Mouse (Mus musculus): ENCODE measurements around the gene Preb.

Preb gene

DNA sequence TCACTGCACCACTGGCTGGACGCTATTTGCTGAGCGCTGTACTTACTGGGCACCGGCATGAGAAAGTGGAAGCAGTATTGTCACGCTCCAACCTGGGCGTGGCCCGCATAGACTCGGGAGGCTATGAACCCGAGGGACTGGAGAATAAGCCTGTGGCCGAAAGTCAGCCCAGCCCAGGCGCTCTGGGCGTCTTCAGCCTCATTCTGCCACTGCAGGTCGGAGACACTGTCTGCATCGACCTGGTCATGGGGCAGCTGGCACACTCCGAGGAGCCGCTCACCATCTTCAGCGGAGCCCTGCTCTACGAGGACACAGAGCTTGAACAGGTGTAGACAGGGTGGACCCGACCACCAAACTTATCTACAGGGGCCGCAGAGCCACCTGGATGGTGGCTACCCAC, 39.5 kb downstream of the Preb start:
- no peak for DNase-seq

DNA sequence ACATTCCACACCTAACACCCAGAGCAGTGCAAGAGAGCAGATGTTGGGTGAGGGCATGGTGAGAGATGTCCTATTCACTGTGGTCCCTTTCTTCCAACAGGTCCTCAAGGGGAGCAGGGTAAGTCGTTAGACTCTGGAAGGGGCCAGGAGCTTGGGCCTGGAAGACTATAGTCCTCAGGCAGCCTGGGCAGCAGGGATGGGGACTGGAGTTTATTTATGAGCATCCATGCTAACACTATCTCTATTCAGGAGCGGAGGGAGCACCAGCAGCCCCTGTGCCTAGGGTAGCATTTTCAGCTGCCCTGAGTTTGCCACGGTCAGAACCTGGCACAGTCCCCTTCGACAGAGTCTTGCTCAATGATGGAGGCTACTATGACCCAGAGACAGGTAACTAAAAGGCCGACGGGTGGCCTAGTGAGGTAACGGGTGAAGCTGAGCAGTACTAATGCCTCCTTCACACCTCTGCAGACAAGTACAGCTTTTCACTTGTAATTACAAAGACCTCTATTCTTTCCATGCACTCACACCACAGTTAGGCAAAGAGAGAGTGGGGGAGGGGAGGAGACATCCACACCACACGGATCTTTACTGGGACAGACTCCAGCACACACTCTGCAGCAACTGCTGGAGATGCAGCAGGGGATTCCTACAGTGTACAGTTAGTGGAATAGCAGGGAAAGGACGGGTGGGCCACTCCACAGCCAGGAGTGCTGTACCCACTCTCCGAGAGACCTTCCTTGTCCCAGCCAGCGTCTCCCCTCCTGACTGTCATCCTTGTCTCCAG, 40.1 kb downstream of the Preb start:
- no peak for DNase-seq

DNA sequence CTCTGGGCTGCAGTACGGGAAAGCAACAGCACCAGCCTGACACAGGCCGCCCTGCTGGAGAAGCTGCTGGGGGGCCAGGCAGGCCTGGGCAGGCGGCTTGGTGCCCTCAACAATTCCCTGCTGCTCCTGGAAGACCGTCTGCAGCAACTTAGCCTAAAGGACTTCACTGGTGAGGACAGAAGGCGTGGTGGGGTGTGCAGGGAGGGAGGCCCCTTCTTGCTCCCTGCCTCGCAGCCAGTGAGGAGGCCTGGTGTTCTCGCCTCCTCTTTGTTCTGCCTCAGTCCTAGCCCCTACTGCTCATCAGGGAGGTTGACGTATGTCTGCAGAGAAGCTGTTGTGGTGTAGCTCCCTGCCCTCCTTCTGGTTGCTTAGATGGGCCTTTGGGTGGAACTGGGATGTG, 41.5 kb downstream of the Preb start:
- DNase-seq: no peak

DNA sequence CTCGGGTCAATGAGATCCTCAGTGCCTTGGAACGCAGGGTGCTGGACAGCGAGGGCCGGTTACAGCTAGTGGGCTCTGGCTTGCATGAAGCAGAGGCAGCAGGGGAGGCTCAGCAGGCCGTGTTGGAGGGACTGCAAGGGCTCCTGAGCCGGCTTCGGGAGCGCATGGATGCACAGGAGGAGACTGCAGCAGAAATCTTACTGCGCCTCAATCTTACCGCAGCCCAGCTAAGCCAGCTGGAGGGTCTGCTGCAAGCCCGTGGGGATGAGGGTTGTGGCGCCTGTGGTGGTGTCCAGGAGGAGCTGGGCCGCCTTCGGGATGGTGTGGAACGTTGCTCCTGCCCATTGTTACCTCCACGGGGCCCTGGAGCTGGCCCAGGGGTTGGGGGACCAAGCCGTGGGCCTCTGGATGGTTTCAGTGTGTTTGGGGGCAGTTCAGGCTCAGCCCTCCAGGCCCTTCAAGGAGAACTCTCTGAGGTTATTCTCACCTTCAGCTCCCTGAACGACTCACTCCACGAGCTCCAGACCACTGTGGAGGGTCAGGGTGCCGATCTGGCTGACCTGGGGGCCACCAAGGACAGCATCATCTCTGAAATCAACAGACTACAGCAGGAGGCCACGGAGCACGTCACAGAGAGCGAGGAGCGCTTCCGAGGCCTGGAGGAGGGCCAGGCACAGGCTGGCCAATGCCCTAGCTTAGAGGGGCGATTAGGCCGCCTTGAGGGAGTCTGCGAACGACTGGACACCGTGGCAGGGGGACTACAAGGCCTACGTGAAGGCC, 42.1 kb downstream of the Preb start:
- DNase-seq: no peak

DNA sequence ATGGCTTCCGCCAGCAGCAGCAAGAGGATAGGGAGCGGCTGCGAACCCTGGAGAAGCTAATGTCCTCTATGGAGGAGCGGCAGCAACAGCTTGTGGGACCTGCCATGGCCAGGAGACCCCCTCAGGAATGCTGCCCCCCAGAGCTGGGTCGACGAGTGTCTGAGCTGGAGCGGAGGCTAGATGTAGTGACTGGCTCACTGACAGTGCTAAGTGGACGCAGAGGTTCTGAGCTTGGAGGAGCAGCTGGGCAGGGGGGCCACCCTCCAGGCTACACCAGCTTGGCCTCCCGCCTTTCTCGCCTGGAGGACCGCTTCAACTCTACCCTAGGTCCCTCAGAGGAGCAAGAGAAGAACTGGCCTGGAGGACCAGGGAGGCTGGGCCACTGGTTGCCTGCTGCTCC, 42.8 kb downstream of the Preb start:
- no peak for DNase-seq

DNA sequence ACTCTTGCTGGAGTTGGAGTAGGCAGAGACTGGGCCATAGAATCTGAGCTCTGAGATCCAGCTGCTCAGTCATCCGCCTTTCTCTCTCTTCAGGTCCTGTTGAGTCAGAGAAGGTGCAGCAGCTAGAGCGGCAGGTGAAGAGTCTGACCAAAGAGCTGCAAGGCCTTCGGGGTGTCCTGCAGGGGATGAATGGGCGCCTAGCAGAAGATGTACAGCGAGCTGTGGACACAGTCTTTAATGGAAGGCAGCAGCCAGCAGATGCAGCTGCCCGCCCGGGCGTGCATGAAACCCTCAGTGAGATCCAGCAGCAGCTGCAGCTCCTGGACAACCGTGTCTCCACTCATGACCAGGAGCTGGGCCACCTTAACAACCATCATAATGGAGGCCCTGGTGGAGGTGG, 43.3 kb downstream of the Preb start:
- DNase-seq: no peak

DNA sequence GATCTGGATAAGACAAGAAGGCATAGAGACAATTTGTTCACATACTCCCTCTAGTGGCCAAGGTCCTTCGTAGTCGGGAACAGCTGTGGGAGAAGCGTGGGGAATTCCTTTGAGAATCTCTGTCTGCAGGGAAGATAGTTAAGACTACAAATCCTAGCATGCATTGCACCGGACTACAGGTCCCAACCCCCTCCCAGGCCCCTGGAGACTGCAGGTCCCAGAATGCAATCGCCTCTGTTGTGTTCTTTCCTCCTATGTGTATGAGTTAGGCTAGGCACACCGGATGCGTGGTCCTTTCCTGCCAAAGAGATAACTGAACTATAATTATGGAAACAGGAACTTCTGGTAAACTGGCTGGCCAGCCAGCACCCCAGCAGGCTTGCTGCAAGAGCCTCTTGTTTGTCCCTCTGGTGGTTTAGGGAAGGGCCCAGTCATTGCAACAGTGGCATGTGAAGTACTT, 44.2 kb downstream of the Preb start:
- peak; percentile 80 for DNase-seq

DNA sequence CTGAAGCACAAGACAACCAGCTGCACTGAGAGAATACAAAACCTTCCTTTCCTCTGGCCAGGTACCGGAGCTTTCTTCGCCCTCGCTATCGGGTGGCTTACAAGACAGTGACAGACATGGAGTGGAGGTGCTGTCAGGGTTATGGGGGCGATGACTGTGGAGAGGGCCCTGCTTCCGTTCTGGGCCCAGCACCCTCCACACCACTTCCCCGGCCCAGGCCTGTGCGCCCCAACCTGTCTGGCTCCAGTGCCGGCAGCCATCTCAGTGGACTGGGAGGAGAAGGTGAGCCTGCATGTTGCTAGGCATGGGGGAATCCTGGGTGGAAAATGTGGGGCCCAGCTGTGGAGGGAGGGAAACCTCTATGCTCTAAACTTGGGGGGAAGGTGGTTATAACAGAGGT, 44.7 kb downstream of the Preb start:
- DNase-seq: no peak

DNA sequence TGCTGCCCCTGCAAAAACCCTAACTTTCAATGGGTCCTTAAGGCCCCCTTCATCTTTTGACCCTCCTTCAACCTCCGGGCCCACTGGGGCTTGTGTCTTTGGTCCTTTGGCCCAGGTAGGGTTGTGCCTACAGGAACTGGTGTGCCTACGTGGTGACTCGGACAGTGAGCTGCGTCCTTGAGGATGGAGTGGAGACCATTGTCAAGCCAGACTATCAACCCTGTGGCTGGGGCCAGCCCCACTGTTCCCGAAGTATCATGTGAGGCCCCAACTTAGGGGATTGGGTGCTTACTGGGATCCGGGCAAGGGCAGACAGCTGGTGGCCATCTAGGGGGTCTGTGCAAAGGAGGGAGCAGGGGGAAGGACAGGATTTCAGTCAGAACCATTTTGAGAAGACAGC, 45.3 kb downstream of the Preb start:
- DNase-seq: no peak

DNA sequence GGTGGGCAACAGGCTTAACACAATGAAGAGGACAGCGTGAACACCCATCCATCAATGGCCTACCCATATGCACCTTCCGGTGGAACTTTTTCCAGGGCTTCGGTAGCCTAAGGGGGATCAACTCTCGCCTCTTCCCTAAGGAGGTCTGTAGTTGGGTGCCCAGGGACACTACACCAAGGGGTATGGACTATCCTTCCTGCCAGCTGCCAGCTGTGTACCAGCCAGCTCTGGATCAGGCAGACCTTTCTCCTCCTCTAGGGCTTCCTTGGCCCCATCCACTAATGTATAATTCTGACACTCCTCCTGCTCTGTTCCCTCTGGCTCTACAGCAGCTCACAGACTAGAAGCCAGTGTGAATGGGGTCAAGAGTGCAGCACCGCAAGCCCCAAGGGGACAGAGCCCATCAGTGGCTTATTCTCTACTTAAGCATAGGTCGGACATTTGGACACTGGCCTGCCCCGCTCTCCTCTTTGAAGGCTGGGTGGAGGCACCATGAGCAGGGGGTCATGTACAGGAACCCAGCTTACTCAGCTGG, 46.0 kb downstream of the Preb start:
- DNase-seq: no peak

DNA sequence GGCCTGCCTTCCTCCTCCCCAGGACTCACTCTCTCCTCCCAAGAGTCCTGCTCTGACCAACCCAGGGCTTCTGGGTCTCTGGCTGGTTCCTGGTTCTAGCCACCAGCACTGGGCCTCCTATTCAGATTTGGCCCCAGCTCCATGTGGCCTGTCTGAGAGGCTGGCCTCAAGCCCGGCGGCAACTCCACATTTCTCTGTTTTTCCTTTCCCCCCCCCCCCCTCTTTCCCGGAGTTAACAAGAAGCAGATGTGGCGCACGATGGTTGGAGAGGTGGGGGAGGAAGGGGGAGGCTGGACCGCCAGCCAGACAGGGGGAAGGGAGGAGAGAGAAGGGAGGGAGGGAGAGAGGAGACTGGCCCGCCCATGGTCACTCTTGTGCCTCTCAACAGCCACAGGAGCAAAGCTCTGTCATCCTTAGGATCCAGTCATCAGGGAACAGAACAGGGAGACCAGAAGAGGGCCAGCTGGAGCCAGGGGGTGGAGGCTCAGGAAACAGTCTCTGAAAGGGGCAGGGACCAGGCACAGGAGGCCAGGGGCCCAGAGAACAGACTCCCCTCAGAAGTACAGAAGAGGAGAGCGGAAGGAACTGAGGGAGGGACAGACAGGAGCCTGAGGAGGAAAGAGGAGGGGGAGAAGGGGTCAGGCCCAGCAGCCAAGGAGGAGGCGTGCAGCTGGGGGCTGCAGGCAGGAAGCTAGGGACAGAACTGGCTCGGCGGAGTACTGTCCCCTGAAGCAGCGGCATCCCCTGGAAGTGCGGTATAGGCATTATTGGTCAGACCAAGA, 46.9 kb downstream of the Preb start, which contains the start of gene Emilin1:
TSS of gene Emilin1 (plus strand) at position 343 of the 782 bp plus-strand sequence.
- no peak for DNase-seq

DNA sequence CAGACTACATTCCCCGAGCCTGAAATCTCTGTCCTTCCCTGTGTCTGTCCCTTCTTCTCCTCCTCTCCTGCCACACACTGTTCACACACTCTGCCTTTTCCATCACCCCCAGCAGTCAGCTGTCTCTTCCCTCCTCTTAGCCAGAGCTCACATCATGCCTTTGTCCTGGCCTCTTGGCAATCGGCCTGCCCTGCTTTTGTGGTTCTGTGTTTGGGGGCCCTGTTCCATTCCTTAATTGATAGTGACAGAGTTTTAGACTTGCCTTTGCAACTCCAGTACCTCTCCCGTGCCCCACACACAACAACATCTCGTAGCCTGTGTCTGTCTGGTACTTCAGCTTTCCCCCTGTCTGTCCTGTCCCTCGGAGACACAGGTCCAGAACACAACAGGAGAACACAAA, 48.0 kb downstream of the Preb start:
- DNase-seq: no peak

DNA sequence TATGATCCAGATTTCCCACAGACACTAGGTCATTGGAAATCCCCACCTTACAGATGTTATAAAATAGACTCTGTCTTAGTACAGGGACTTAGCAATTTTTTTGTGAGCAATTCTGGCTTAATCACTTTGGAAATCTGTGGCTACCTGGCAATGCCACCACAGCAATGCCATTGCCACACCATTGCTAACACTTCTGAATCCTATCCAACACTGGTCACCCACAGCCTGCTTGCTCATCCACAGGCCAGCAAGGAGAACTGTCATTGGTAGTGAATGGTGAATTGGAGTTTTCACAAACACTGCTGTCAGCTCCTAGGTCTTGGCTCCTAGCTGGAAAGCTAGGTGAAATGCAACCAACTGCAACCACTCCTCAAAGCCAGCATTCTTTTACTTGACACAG, 49.7 kb downstream of the Preb start:
- DNase-seq: no peak

DNA sequence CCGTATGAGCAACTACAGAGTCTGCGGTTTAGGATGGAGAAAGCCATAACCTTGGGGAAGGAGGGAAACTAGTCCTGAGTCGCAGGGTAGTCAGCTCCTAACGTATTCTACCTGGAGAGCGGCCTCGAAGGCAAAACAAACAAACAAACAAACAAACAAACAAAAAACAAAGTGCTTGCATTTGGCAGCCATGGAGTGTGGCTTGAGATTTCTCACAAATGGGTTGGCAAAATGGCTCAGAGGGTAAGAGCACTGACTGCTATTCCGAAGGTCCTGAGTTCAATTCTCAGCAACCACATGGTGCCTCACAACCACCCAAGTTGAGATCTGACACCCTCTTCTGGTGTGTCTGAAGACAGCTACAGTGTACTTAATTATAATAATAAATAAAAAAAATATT, 50.3 kb downstream of the Preb start:
- no peak for DNase-seq

DNA sequence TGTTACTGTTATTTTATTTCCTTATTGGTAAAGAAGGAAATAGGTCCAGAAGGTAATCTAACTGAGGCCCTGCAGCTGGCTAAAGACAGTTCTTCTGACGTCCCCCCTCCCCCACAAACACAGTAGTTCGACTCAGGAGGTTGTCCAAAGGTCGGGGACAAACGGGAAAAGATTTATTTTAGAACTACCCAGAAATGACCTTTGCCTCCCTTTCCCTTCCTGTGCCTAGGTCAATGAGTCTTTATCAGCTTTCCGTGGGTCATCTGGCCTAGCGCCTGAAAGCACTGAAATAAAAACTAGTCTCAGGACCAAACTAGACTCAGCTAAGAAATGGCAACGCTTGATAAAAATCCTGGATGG, 50.9 kb downstream of the Preb start:
- DNase-seq: no peak

DNA sequence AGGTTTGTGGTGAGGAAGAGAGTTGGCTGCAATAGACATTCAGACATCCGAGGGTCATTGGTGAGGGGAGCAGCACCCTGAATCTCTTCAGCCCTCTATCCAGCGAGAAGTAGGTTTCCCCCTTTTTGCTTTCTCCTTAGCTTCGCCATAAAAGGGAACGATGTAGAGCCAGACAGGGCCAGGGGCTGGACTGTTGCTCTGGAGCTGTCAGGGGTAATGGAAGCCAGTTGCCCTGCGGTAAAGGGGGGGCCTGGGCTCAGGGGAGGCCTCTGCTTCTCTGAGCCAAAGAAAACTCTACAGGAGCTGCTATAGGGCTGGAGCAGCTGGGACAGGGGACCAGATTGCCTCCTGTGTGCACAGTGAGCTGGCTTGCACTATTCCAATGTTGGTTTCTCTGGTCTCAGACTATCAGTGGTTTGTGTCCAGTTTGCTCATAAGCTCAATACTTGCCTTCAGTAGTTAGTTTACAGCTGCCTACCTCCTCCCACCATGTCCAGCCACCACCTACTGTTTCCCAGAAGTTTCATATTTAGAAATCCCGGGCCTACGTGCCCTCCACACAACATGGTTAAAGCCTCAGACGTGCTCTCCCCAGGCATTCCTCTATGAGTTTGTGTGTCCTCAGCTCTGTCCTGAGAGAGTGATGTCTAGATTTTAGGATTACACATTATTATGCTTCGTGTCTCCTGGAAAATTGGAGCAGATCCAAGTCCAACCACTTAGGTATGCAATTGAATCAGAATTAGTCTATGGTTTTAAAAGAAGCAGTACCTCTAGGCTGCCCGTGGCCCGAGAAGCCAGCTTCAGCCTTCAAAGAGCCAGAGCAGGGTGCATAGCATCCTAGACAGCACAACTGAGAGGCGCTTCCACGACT, 51.5 kb downstream of the Preb start:
- no peak for DNase-seq

DNA sequence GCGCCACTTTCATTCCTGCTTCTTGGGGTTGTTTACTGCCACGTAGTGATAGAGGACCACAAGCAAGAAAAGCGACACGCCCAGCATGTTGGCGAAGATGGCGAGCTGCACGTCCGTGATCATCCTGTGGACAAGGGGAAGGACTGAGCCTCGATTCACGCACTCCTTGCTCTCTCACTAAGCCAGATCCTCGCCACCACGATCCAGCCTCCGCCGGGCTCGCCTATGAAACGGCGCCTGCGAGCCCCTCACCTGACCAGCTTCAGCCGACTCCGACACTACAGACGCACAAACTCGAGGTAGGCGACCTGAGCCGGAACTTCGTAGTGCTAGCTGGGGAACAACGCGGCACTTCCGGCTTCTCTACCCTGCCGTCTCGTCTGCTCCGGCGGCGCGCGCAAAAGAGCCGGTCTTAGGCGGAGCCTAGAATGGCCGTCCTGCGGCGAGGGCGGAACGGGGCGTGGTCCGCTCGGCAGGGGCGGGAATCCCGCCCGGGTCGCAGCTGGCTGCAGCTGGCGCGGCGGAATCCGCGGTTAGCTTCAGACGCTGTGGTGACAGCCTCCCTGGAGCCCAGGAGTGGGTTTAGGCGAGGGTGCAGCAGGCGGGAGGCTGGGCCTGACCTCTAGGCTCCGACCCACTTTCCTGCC, 52.6 kb downstream of the Preb start, which contains the start of gene Ost4:
TSS of gene Ost4 (minus strand) at position 376 of the 647 bp plus-strand sequence.
- DNase-seq: peak; percentile 96

DNA sequence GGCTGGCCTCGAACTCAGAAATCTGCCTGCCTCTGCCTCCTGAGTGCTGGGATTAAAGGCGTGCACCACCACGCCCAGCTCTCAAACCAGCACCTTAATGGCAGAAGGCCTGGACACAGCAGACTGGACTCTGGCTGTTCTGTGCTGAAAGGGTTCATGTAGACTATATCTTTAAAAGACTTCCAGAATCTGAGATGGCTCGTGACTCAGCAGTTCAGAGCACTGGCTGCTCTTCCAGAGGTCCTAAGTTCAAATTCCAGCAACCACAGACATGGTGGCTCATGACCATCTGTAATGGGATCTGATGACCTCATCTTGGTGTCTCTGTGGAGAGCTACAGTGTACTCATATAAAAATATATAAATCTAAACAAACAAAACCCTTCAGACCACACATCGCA, 58.3 kb downstream of the Preb start:
- DNase-seq: no peak
